Mouse (Mus musculus): ENCODE measurements around the gene Tmem86a. TPM values are rescaled to one million over a fixed set of nuclear protein-coding genes. Genes with fewer than 3 reads are reported as not detected.

Gene Tmem86a
- total RNA-seq, 1 experiment from 2014 or later: 1.4 TPM

Other genes with a start within 250 kb of the Tmem86a start
- gene Ldha, start 209.1 kb upstream of the Tmem86a start, total RNA-seq (2017): 195 and 216 TPM in 2 replicates
- 2.0 TPM in 1 of 2 replicates, not detected in the other for gene Ldhc, start 189.4 kb upstream of the Tmem86a start, total RNA-seq (2017)
- 41.5 and 51.0 TPM in 2 replicates for gene Tsg101, start 130.6 kb upstream of the Tmem86a start, total RNA-seq (2017)
- 5.3 and 6.9 TPM in 2 replicates for gene Uevld, start 92.1 kb upstream of the Tmem86a start, total RNA-seq (2017)
- gene Gm9999, start 67.0 kb upstream of the Tmem86a start, total RNA-seq (2017): not detected in 2 replicates
- 52.3 and 60.5 TPM in 2 replicates for gene Spty2d1, start 42.2 kb upstream of the Tmem86a start, total RNA-seq (2017)
- gene Ptpn5, start 83.1 kb downstream of the Tmem86a start, total RNA-seq (2017): not detected in 2 replicates
- not detected in 2 replicates for gene Mrgpra6, start 154.3 kb downstream of the Tmem86a start, total RNA-seq (2017)
- gene Mrgpra9, start 202.2 kb downstream of the Tmem86a start, total RNA-seq (2017): not detected in 2 replicates

All from neutrophil, adult 5-6 weeks (primary cell).